Mouse (Mus musculus): ENCODE measurements around the gene Vps25. TPM values are rescaled to one million over a fixed set of nuclear protein-coding genes. Genes with fewer than 3 reads are reported as not detected.

The Vps25 gene
- total and polyA plus RNA-seq, 3 experiments = 105 to 211 (median 132) TPM

- Histone ChIP-seq H3K4me2 (ENCODE audit: insufficient read depth, low read depth, poor library complexity, severe bottlenecking) (no peak overlapping the region), H3K36me3 (replicated peaks in 1 of 2; ENCODE audit: control insufficient read depth in 1 of 2, insufficient read depth in 1 of 2, low read length in 1 of 2) (peaks cover 12 to 71% of the 10 kb centered on the region in 2 experiments), H3K9me3 (replicated peaks; ENCODE audit: low read length) (no peaks in the 10 kb centered on the region), H3K9ac (ENCODE audit: insufficient read depth, low read depth) (no peak overlapping the region), H3K4me1 (ENCODE audit: control insufficient read depth in 1 of 2, insufficient read depth in 2 of 2) (peaks cover 4 to 27% of the 10 kb centered on the region in 2 experiments; a peak in 3 of 4 replicates), H3K27me3 (replicated peaks) (no peaks in the 10 kb centered on the region), H3K79me2 (replicated peaks; ENCODE audit: control insufficient read depth, extremely low read depth, insufficient read depth, poor library complexity, severe bottlenecking) (no peaks in the 10 kb centered on the region), H3K27ac (ENCODE audit: insufficient read depth, low read depth) (no peak overlapping the region), H3K4me3 (replicated peaks in 1 of 3; ENCODE audit: low read depth in 2 of 3, low read length in 2 of 3, poor library complexity in 1 of 3) (no peak overlapping the region)
- dilution Hi-C loops (cut with MboI; ENCODE audit: extremely low pct_ligation_motif_present, extremely low pct_unique_long_range_greater_than_20kb, low sequenced_read_pairs) (no loop called here), in situ Hi-C loops (cut with MboI; ENCODE audit: low pct_ligation_motif_present, low pct_unique_long_range_greater_than_20kb, low sequenced_read_pairs) (no loop called here)
- no peak for DNase-seq (ENCODE audit: extremely low read depth)
- no peak for TF ChIP-seq E2F4 (IDR thresholded peaks at IDR 0.05; ENCODE audit: insufficient replicate concordance, low read depth, low read length)
- no peak for TF ChIP-seq CTCF (conservative IDR thresholded peaks at IDR 0.05 in 1 of 2, IDR thresholded peaks at IDR 0.05 in 1 of 2; ENCODE audit: low read depth in 2 of 2, low read length in 2 of 2)
- no peak for TF ChIP-seq KAT2A (IDR thresholded peaks at IDR 0.05; ENCODE audit: insufficient replicate concordance, low read length)
Observed at GRCm38 (mm10) chr11:101263138-101263988, 9.9 kb downstream of the Vps25 start.

- no peak for DNase-seq (ENCODE audit: extremely low read depth)
- Histone ChIP-seq H3K4me3 (replicated peaks in 1 of 3; ENCODE audit: low read depth in 2 of 3, low read length in 2 of 3, poor library complexity in 1 of 3) (no peak overlapping the region), H3K4me1 (ENCODE audit: control insufficient read depth in 1 of 2, insufficient read depth in 2 of 2) (peaks cover 4 to 22% of the 10 kb centered on the region in 2 experiments; a peak in 3 of 4 replicates), H3K9ac (ENCODE audit: insufficient read depth, low read depth) (no peak overlapping the region), H3K36me3 (replicated peaks in 1 of 2; ENCODE audit: control insufficient read depth in 1 of 2, insufficient read depth in 1 of 2, low read length in 1 of 2) (peaks cover 7 to 71% of the 10 kb centered on the region in 2 experiments), H3K27me3 (replicated peaks) (no peaks in the 10 kb centered on the region), H3K27ac (ENCODE audit: insufficient read depth, low read depth) (no peak overlapping the region), H3K4me2 (ENCODE audit: insufficient read depth, low read depth, poor library complexity, severe bottlenecking) (no peak overlapping the region), H3K9me3 (replicated peaks; ENCODE audit: low read length) (no peaks in the 10 kb centered on the region), H3K79me2 (replicated peaks; ENCODE audit: control insufficient read depth, extremely low read depth, insufficient read depth, poor library complexity, severe bottlenecking) (no peaks in the 10 kb centered on the region)
- in situ Hi-C loops (cut with MboI; ENCODE audit: low pct_ligation_motif_present, low pct_unique_long_range_greater_than_20kb, low sequenced_read_pairs) = no loop called here
- dilution Hi-C loops (cut with MboI; ENCODE audit: extremely low pct_ligation_motif_present, extremely low pct_unique_long_range_greater_than_20kb, low sequenced_read_pairs) = no loop called here
- TF ChIP-seq SIN3A (IDR thresholded peaks at IDR 0.05; ENCODE audit: low read length) (no peak), ELF1 (IDR thresholded peaks at IDR 0.05; ENCODE audit: low read depth, low read length) (no peak), MYC (IDR thresholded peaks at IDR 0.05; ENCODE audit: low read depth, low read length) (no peak), ZKSCAN1 (IDR thresholded peaks at IDR 0.05; ENCODE audit: borderline replicate concordance, low read depth, low read length) (no peak), MXI1 (IDR thresholded peaks at IDR 0.05; ENCODE audit: low read depth, low read length) (no peak), POLR2AphosphoS2 (IDR thresholded peaks at IDR 0.05; ENCODE audit: low read depth, low read length) (no peak), MEF2A (IDR thresholded peaks at IDR 0.05; ENCODE audit: borderline replicate concordance, low read depth, low read length) (no peak), GABPA (IDR thresholded peaks at IDR 0.05; ENCODE audit: insufficient replicate concordance, low read depth, low read length) (no peak)
Observed at GRCm38 (mm10) chr11:101263989-101264280, 10.4 kb downstream of the Vps25 start.

- Histone ChIP-seq H3K9me3 (replicated peaks; ENCODE audit: low read length) (no peaks in the 10 kb centered on the region), H3K27ac (ENCODE audit: insufficient read depth, low read depth) (no peak overlapping the region), H3K4me1 (ENCODE audit: control insufficient read depth in 1 of 2, insufficient read depth in 2 of 2) (peaks cover 3 to 11% of the 10 kb centered on the region in 2 experiments; a peak in 3 of 4 replicates), H3K4me2 (ENCODE audit: insufficient read depth, low read depth, poor library complexity, severe bottlenecking) (no peak overlapping the region), H3K9ac (ENCODE audit: insufficient read depth, low read depth) (no peak overlapping the region), H3K79me2 (replicated peaks; ENCODE audit: control insufficient read depth, extremely low read depth, insufficient read depth, poor library complexity, severe bottlenecking) (no peaks in the 10 kb centered on the region), H3K27me3 (replicated peaks) (no peaks in the 10 kb centered on the region), H3K4me3 (replicated peaks in 1 of 3; ENCODE audit: low read depth in 2 of 3, low read length in 2 of 3, poor library complexity in 1 of 3) (no peak overlapping the region), H3K36me3 (replicated peaks in 1 of 2; ENCODE audit: control insufficient read depth in 1 of 2, insufficient read depth in 1 of 2, low read length in 1 of 2) (peaks cover 3 to 70% of the 10 kb centered on the region in 2 experiments)
- TF ChIP-seq MAFK (IDR thresholded peaks at IDR 0.05; ENCODE audit: insufficient replicate concordance, low read length) (no peak), RCOR1 (conservative IDR thresholded peaks at IDR 0.05; ENCODE audit: low read depth, low read length) (no peak), MAZ (IDR thresholded peaks at IDR 0.05; ENCODE audit: low read depth, low read length) (no peak), POLR2A (IDR thresholded peaks at IDR 0.05; ENCODE audit: low read depth, low read length) (no peak), CHD1 (IDR thresholded peaks at IDR 0.05; ENCODE audit: low read depth, low read length) (no peak), HCFC1 (IDR thresholded peaks at IDR 0.05; ENCODE audit: low read depth, low read length) (no peak), IRF4 (IDR thresholded peaks at IDR 0.05; ENCODE audit: low read depth, low read length) (no peak), JUND (conservative IDR thresholded peaks at IDR 0.05; ENCODE audit: low read depth, low read length) (no peak), RAD21 (IDR thresholded peaks at IDR 0.05; ENCODE audit: low read depth, low read length) (no peak)
- no peak for DNase-seq (ENCODE audit: extremely low read depth)
- dilution Hi-C loops (cut with MboI; ENCODE audit: extremely low pct_ligation_motif_present, extremely low pct_unique_long_range_greater_than_20kb, low sequenced_read_pairs) = no loop called here
- in situ Hi-C loops (cut with MboI; ENCODE audit: low pct_ligation_motif_present, low pct_unique_long_range_greater_than_20kb, low sequenced_read_pairs) = no loop called here
Observed at GRCm38 (mm10) chr11:101264954-101265471, 11.5 kb downstream of the Vps25 start.

All from CH12.LX (cell line).